9 mouse cellular contexts compared by ENCODE assay signal in genomic region chr14:60737202-60737611, GRCm38 (mm10). TPM values are rescaled to one million over a fixed set of nuclear protein-coding genes. Genes with fewer than 3 reads are reported as not detected.
DNase-seq lines count a peak whose midpoint lies in the region; ATAC-seq and TF ChIP-seq lines count a peak whose summit lies in the region.
"Had no signal": no experiment of that assay in that cellular context is flagged by ENCODE, and none has a peak within 500 bp of the region (broad histone marks: within the 10 kb centered on the region; RNA-seq: fewer than 3 reads in every experiment).

No protein-coding gene starts in this region.

- no peak overlapping the region for H3K4me3 ChIP-seq in kidney, postnatal 0 days (replicated peaks; ENCODE audit: low read depth, low read length)
- peak overlapping the region in 1 of 2 experiments; percentile 34; a peak in 2 of 4 replicates for H3K4me3 ChIP-seq in MEL (ENCODE audit: control insufficient read depth in 1 of 2, insufficient read depth in 1 of 2, low read depth in 2 of 2, low read length in 2 of 2)
- no peak overlapping the region for H3K4me3 ChIP-seq in hindbrain, embryonic 13.5 days
- no peak overlapping the region for H3K4me3 ChIP-seq in midbrain, embryonic 16.5 days (ENCODE audit: low read depth, low read length)

- no peaks in the 10 kb centered on the region for H3K9me3 ChIP-seq in kidney, postnatal 0 days (replicated peaks; ENCODE audit: low read length)
- no peaks in the 10 kb centered on the region for H3K9me3 ChIP-seq in MEL (replicated peaks; ENCODE audit: insufficient read depth, low read length)
- H3K9me3 ChIP-seq in hindbrain, embryonic 13.5 days: no peaks in the 10 kb centered on the region
- no peaks in the 10 kb centered on the region for H3K9me3 ChIP-seq in midbrain, embryonic 16.5 days (replicated peaks; ENCODE audit: control insufficient read depth, low read length, poor library complexity, severe bottlenecking)

- no peaks in the 10 kb centered on the region for H3K27me3 ChIP-seq in kidney, postnatal 0 days (ENCODE audit: insufficient read depth, low read length)
- H3K27me3 ChIP-seq in MEL (ENCODE audit: control insufficient read depth in 1 of 2, insufficient read depth in 2 of 2, low read length in 2 of 2): no peaks in the 10 kb centered on the region
- no peaks in the 10 kb centered on the region for H3K27me3 ChIP-seq in hindbrain, embryonic 13.5 days
- no peaks in the 10 kb centered on the region for H3K27me3 ChIP-seq in midbrain, embryonic 16.5 days (ENCODE audit: control insufficient read depth, insufficient read depth, low read depth, low read length)

- H3K27ac ChIP-seq in kidney, postnatal 0 days: peak overlapping the region; percentile 77
- peak overlapping the region; percentile 58 for H3K27ac ChIP-seq in MEL (ENCODE audit: control insufficient read depth, low read depth, low read length)
- peak overlapping the region; percentile 82 for H3K27ac ChIP-seq in hindbrain, embryonic 13.5 days
- H3K27ac ChIP-seq in midbrain, embryonic 16.5 days (ENCODE audit: low read length): peak overlapping the region; percentile 44; the same call in 1 of the 2 replicates

- WGBS in kidney, postnatal 0 days: 19% methylated on average over 7 of the region's 7 CpGs
- 17% methylated on average over 7 of the region's 7 CpGs for WGBS in hindbrain, embryonic 13.5 days
- WGBS in midbrain, embryonic 16.5 days: 17% methylated on average over 7 of the region's 7 CpGs

- peaks cover 3% of the 10 kb centered on the region; the same call in 1 of the 2 replicates for H3K36me3 ChIP-seq in kidney, postnatal 0 days (ENCODE audit: insufficient read depth, low read length)
- H3K36me3 ChIP-seq in MEL (ENCODE audit: control insufficient read depth in 1 of 2, insufficient read depth in 2 of 2, low read length in 2 of 2): peaks cover 0 to 18% of the 10 kb centered on the region in 2 experiments; a peak in 2 of 4 replicates
- H3K36me3 ChIP-seq in hindbrain, embryonic 13.5 days: no peaks in the 10 kb centered on the region
- no peaks in the 10 kb centered on the region for H3K36me3 ChIP-seq in midbrain, embryonic 16.5 days (ENCODE audit: control insufficient read depth, insufficient read depth, low read length)

- no peak for TF ChIP-seq EP300 in MEL (IDR thresholded peaks at IDR 0.05; ENCODE audit: low read depth in 1 of 2, low read length in 2 of 2)

- no peak for TF ChIP-seq RAD21 in MEL (IDR thresholded peaks at IDR 0.05; ENCODE audit: low read depth, low read length)

- no peak for DNase-seq in kidney, postnatal 0 days (ENCODE audit: low spot score)
- no peak for DNase-seq in kidney, postnatal 10 days
- DNase-seq in MEL (ENCODE audit: low read depth, low spot score): peak; percentile 13
- no peak for DNase-seq in left cerebral cortex, adult 8-10 months (ENCODE audit: low spot score in 2 of 2)
- DNase-seq in ovary, adult 18-20 months (ENCODE audit: low spot score): no peak
- DNase-seq in cerebellum, postnatal 4 days (ENCODE audit: low spot score in 2 of 2): no peak

- no peak for TF ChIP-seq CTCF in kidney, postnatal 0 days (IDR thresholded peaks at IDR 0.05; ENCODE audit: low read depth)
- no peak for TF ChIP-seq CTCF in MEL (IDR thresholded peaks at IDR 0.05 in 2 of 3, conservative IDR thresholded peaks at IDR 0.05 in 1 of 3; ENCODE audit: control insufficient read depth in 1 of 3, insufficient read depth in 1 of 3, low read depth in 2 of 3, low read length in 3 of 3, poor library complexity in 1 of 3, severe bottlenecking in 1 of 3)

- no peak for TF ChIP-seq POLR2A in MEL (IDR thresholded peaks at IDR 0.05; ENCODE audit: control insufficient read depth in 1 of 2, insufficient read depth in 1 of 2, low read depth in 1 of 2, low read length in 2 of 2, poor library complexity in 1 of 2)

- no peaks in the 10 kb centered on the region for H3K79me2 ChIP-seq in MEL (ENCODE audit: control insufficient read depth, insufficient read depth, low read length, poor library complexity)

- ATAC-seq in kidney, postnatal 0 days (replicated peaks; ENCODE audit: low FRiP score, low read depth): no peak
- ATAC-seq in hindbrain, embryonic 13.5 days (ENCODE audit: low FRiP score): no peak
- no peak for ATAC-seq in midbrain, embryonic 16.5 days

- H3K4me1 ChIP-seq in kidney, postnatal 0 days (replicated peaks; ENCODE audit: insufficient read depth, low read length): peaks cover 31% of the 10 kb centered on the region
- peaks cover 0 to 25% of the 10 kb centered on the region in 2 experiments; a peak in 3 of 4 replicates for H3K4me1 ChIP-seq in MEL (ENCODE audit: control insufficient read depth in 1 of 2, insufficient read depth in 2 of 2, low read length in 2 of 2)
- H3K4me1 ChIP-seq in hindbrain, embryonic 13.5 days (replicated peaks): peaks cover 81% of the 10 kb centered on the region
- peaks cover 31% of the 10 kb centered on the region for H3K4me1 ChIP-seq in midbrain, embryonic 16.5 days (ENCODE audit: control insufficient read depth, insufficient read depth, low read length)

- no peak overlapping the region for H3K9ac ChIP-seq in kidney, postnatal 0 days (ENCODE audit: low read depth, low read length)
- peak overlapping the region; percentile 55; the same call in 1 of the 2 replicates for H3K9ac ChIP-seq in MEL (ENCODE audit: control insufficient read depth, low read depth, low read length, poor library complexity, severe bottlenecking)
- H3K9ac ChIP-seq in hindbrain, embryonic 13.5 days: no peak overlapping the region
- H3K9ac ChIP-seq in midbrain, embryonic 16.5 days (ENCODE audit: low read depth, low read length): no peak overlapping the region

- no peak overlapping the region for H3K4me2 ChIP-seq in kidney, postnatal 0 days (ENCODE audit: low read length)
- H3K4me2 ChIP-seq in hindbrain, embryonic 13.5 days: no peak overlapping the region
- no peak overlapping the region for H3K4me2 ChIP-seq in midbrain, embryonic 16.5 days (ENCODE audit: low read length)

TF ChIP-seq in MEL, 35 proteins besides CTCF, POLR2A, EP300 and RAD21:
- TF ChIP-seq MAFK (IDR thresholded peaks at IDR 0.05; ENCODE audit: borderline replicate concordance, low read depth, low read length): no peak
- 0 out of 2 replicates have a peak, but pooled peaks have one; percentile 5 for TF ChIP-seq HCFC1 (IDR thresholded peaks at IDR 0.05; ENCODE audit: low read depth, low read length)
- no peak for TF ChIP-seq ZC3H11A (IDR thresholded peaks at IDR 0.05; ENCODE audit: low read depth, low read length)
- TF ChIP-seq CHD2 (IDR thresholded peaks at IDR 0.05; ENCODE audit: low read length): peak; percentile 52; the same call in 1 of the 2 replicates

RNA-seq across cellular contexts. Expression of gene C1qtnf9, which starts 30.7 kb away (rescaled TPM):
- 0.30 and 0.50 TPM in 2 replicates for polyA plus RNA-seq in kidney, postnatal 0 days (2015; fragmentation: Nextera tagmentation; extraction: Ambion mirVana)
- total RNA-seq in MEL (2012; rRNA removed): not detected in 2 replicates
- polyA plus RNA-seq in MEL (2012; ENCODE audit: insufficient read depth in 1 of 2, insufficient read length in 2 of 2, low read depth in 1 of 2, low replicate concordance in 2 of 2, missing spikeins in 1 of 2): not detected
- 0.12 and 0.23 TPM in 2 replicates for polyA plus RNA-seq in hindbrain, embryonic 13.5 days (2015; fragmentation: Nextera tagmentation; extraction: Ambion mirVana)
- not detected in 2 replicates for polyA plus RNA-seq in midbrain, embryonic 16.5 days (2015; fragmentation: Nextera tagmentation; extraction: Ambion mirVana)
- under 1 TPM in 3 of 4 experiments, not detected in 1; 0.19 to 0.37 (median 0.34) TPM for total RNA-seq in left cerebral cortex, adult 8-10 months (2022)
- total RNA-seq: hematopoietic stem cell, adult 5-6 weeks had no signal

RNA-seq across cellular contexts. Expression of gene Mipep, which starts 47.2 kb away (rescaled TPM):
- 17.8 and 18.5 TPM in 2 replicates for polyA plus RNA-seq in kidney, postnatal 0 days (2015; fragmentation: Nextera tagmentation; extraction: Ambion mirVana)
- 19.1 and 21.1 TPM in 2 replicates for total RNA-seq in MEL (2012; rRNA removed)
- polyA plus RNA-seq in MEL (2012; ENCODE audit: insufficient read depth in 1 of 2, insufficient read length in 2 of 2, low read depth in 1 of 2, low replicate concordance in 2 of 2, missing spikeins in 1 of 2): 10 to 100 TPM in 1 of 2 experiments, not detected in 1; 26.4 TPM
- 16.4 and 17.5 TPM in 2 replicates for polyA plus RNA-seq in hindbrain, embryonic 13.5 days (2015; fragmentation: Nextera tagmentation; extraction: Ambion mirVana)
- polyA plus RNA-seq in midbrain, embryonic 16.5 days (2015; fragmentation: Nextera tagmentation; extraction: Ambion mirVana): 20.3 and 20.7 TPM in 2 replicates
- 10 to 100 TPM; 25.3 to 27.7 (median 26.0) TPM for total RNA-seq in left cerebral cortex, adult 8-10 months (2022)
